Mouse (Mus musculus): ENCODE results near the gene Tat. TPM values are rescaled to one million over a fixed set of nuclear protein-coding genes. Genes with fewer than 3 reads are reported as not detected.
"Not testable (repeated sequence)": the region's sequence is repeated elsewhere in the genome, so short reads cannot be mapped to it uniquely, and the experiment has no call there.

Gene Tat
- polyA plus RNA-seq, 1 experiment from 2014 or later, result not detected

- H3K27ac ChIP-seq (ENCODE audit: low read length); H3K9me3 ChIP-seq (ENCODE audit: low read length); H3K9ac ChIP-seq (replicated peaks; ENCODE audit: low read length); H3K4me3 ChIP-seq (ENCODE audit: low read length); ATAC-seq (ENCODE audit: low FRiP score, low TSS enrichment); H3K4me1 ChIP-seq (ENCODE audit: insufficient read depth, low read length); H3K27me3 ChIP-seq (ENCODE audit: insufficient read depth, low read length); H3K36me3 ChIP-seq (ENCODE audit: insufficient read depth, low read length); H3K4me2 ChIP-seq (replicated peaks; ENCODE audit: low read depth, low read length): not testable (repeated sequence)
- WGBS, result 32% methylated on average over 8 of the region's 8 CpGs
Measured at GRCm38 (mm10) chr8:110033771-110034170, 43.5 kb downstream of the Tat start.

- Histone ChIP-seq H3K27me3 (ENCODE audit: insufficient read depth, low read length) (no peaks in the 10 kb centered on the region), H3K9ac (replicated peaks; ENCODE audit: low read length) (no peak overlapping the region), H3K4me3 (ENCODE audit: low read length) (no peak overlapping the region), H3K36me3 (ENCODE audit: insufficient read depth, low read length) (no peaks in the 10 kb centered on the region), H3K9me3 (ENCODE audit: low read length) (no peaks in the 10 kb centered on the region), H3K27ac (ENCODE audit: low read length) (no peak overlapping the region), H3K4me1 (ENCODE audit: insufficient read depth, low read length) (no peaks in the 10 kb centered on the region), H3K4me2 (replicated peaks; ENCODE audit: low read depth, low read length) (no peak overlapping the region)
- ATAC-seq (ENCODE audit: low FRiP score, low TSS enrichment), result no peak
- WGBS, result 84% methylated on average over 4 of the region's 4 CpGs
Measured at GRCm38 (mm10) chr8:110034331-110034730, 44.1 kb downstream of the Tat start.

- H3K27ac ChIP-seq (ENCODE audit: low read length), result no peak overlapping the region
- no peaks in the 10 kb centered on the region for H3K36me3 ChIP-seq (ENCODE audit: insufficient read depth, low read length)
- no peak overlapping the region for H3K9ac ChIP-seq (replicated peaks; ENCODE audit: low read length)
- ATAC-seq (ENCODE audit: low FRiP score, low TSS enrichment), result no peak
- H3K27me3 ChIP-seq (ENCODE audit: insufficient read depth, low read length), result no peaks in the 10 kb centered on the region
- WGBS, result 68% methylated on average over 2 of the region's 2 CpGs
- H3K4me1 ChIP-seq (ENCODE audit: insufficient read depth, low read length), result no peaks in the 10 kb centered on the region
- no peaks in the 10 kb centered on the region for H3K9me3 ChIP-seq (ENCODE audit: low read length)
- H3K4me3 ChIP-seq (ENCODE audit: low read length), result no peak overlapping the region
- no peak overlapping the region for H3K4me2 ChIP-seq (replicated peaks; ENCODE audit: low read depth, low read length)
Measured at GRCm38 (mm10) chr8:110036156-110036555, 45.9 kb downstream of the Tat start.

- no peaks in the 10 kb centered on the region for H3K9me3 ChIP-seq (ENCODE audit: low read length)
- no peak overlapping the region for H3K4me3 ChIP-seq (ENCODE audit: low read length)
- no peak overlapping the region for H3K27ac ChIP-seq (ENCODE audit: low read length)
- H3K4me1 ChIP-seq (ENCODE audit: insufficient read depth, low read length), result no peaks in the 10 kb centered on the region
- no peak overlapping the region for H3K9ac ChIP-seq (replicated peaks; ENCODE audit: low read length)
- no peaks in the 10 kb centered on the region for H3K36me3 ChIP-seq (ENCODE audit: insufficient read depth, low read length)
- no peak for ATAC-seq (ENCODE audit: low FRiP score, low TSS enrichment)
- WGBS, result 27% methylated on average over 7 of the region's 7 CpGs
- H3K27me3 ChIP-seq (ENCODE audit: insufficient read depth, low read length), result no peaks in the 10 kb centered on the region
- H3K4me2 ChIP-seq (replicated peaks; ENCODE audit: low read depth, low read length), result no peak overlapping the region
Measured at GRCm38 (mm10) chr8:110039216-110039615, 49.0 kb downstream of the Tat start.

GRCm38 (mm10) chr8:110039659-110040058 is 49.4 kb downstream of the Tat start, which contains the start of gene Chst4:
Chst4 (minus strand) TSS chr8:110039740.
- ATAC-seq (ENCODE audit: low FRiP score, low TSS enrichment), result no peak

GRCm38 (mm10) chr8:110040509-110040908 is 50.3 kb downstream of the Tat start:
- WGBS, result 79% methylated on average over 4 of the region's 4 CpGs
- Histone ChIP-seq H3K4me1 (ENCODE audit: insufficient read depth, low read length) (no peaks in the 10 kb centered on the region), H3K36me3 (ENCODE audit: insufficient read depth, low read length) (no peaks in the 10 kb centered on the region), H3K9ac (replicated peaks; ENCODE audit: low read length) (no peak overlapping the region), H3K27me3 (ENCODE audit: insufficient read depth, low read length) (no peaks in the 10 kb centered on the region), H3K9me3 (ENCODE audit: low read length) (no peaks in the 10 kb centered on the region), H3K4me2 (replicated peaks; ENCODE audit: low read depth, low read length) (no peak overlapping the region), H3K27ac (ENCODE audit: low read length) (no peak overlapping the region), H3K4me3 (ENCODE audit: low read length) (no peak overlapping the region)
- ATAC-seq (ENCODE audit: low FRiP score, low TSS enrichment), result no peak

More at GRCm38 (mm10) chr8:110039659-110040058, 49.4 kb downstream of the Tat start, which contains the start of gene Chst4:
- Histone ChIP-seq H3K36me3 (ENCODE audit: insufficient read depth, low read length) (no peaks in the 10 kb centered on the region), H3K4me1 (ENCODE audit: insufficient read depth, low read length) (no peaks in the 10 kb centered on the region), H3K4me2 (replicated peaks; ENCODE audit: low read depth, low read length) (no peak within 1 kb of the TSS), H3K4me3 (ENCODE audit: low read length) (no peak within 1 kb of the TSS), H3K9ac (replicated peaks; ENCODE audit: low read length) (no peak within 1 kb of the TSS), H3K27ac (ENCODE audit: low read length) (no peak within 1 kb of the TSS), H3K27me3 (ENCODE audit: insufficient read depth, low read length) (no peaks in the 10 kb centered on the region), H3K9me3 (ENCODE audit: low read length) (no peaks in the 10 kb centered on the region)
- WGBS, result 84% methylated on average over 5 of the region's 5 CpGs

Other genes with a start within 250 kb of the Tat start
- gene Ap1g1, start 211.9 kb upstream of the Tat start, polyA plus RNA-seq (2015; fragmentation: Nextera tagmentation; extraction: Ambion mirVana), result 46.6 and 53.6 TPM in 2 replicates
- 2.6 and 2.7 TPM in 2 replicates for gene Phlpp2, start 121.9 kb upstream of the Tat start, polyA plus RNA-seq (2015; fragmentation: Nextera tagmentation; extraction: Ambion mirVana)
- gene Marveld3, start 28.2 kb upstream of the Tat start, polyA plus RNA-seq (2015; fragmentation: Nextera tagmentation; extraction: Ambion mirVana), result 3.9 and 4.0 TPM in 2 replicates
- 0.32 TPM in 1 of 2 replicates, not detected in the other for gene Chst4, start 49.3 kb downstream of the Tat start, polyA plus RNA-seq (2015; fragmentation: Nextera tagmentation; extraction: Ambion mirVana)
- 9.0 and 9.2 TPM in 2 replicates for gene Zfp612, start 89.3 kb downstream of the Tat start, polyA plus RNA-seq (2015; fragmentation: Nextera tagmentation; extraction: Ambion mirVana)
- not detected in 2 replicates for gene Gm21964, start 110.8 kb downstream of the Tat start, polyA plus RNA-seq (2015; fragmentation: Nextera tagmentation; extraction: Ambion mirVana)
- not detected in 2 replicates for gene Gm17720, start 112.3 kb downstream of the Tat start, polyA plus RNA-seq (2015; fragmentation: Nextera tagmentation; extraction: Ambion mirVana)
- 0.36 TPM in 1 of 2 replicates, not detected in the other for gene Calb2, start 177.8 kb downstream of the Tat start, polyA plus RNA-seq (2015; fragmentation: Nextera tagmentation; extraction: Ambion mirVana)
- gene Cmtr2, start 225.2 kb downstream of the Tat start, polyA plus RNA-seq (2015; fragmentation: Nextera tagmentation; extraction: Ambion mirVana), result 10.1 and 10.8 TPM in 2 replicates

Measured in kidney, embryonic 16.5 days (tissue).